8 mouse cellular contexts compared by ENCODE assay signal in genomic region chr4:80910481-80910870, GRCm38 (mm10). TPM values are rescaled to one million over a fixed set of nuclear protein-coding genes. Genes with fewer than 3 reads are reported as not detected.
DNase-seq lines count a peak whose midpoint lies in the region; ATAC-seq lines count a peak whose summit lies in the region.

TSS of gene Lurap1l (plus strand) at chr4:80910646.

- H3K36me3 ChIP-seq in hindbrain, embryonic 11.5 days (ENCODE audit: control insufficient read depth, insufficient read depth, low read length) = no peaks in the 10 kb centered on the region

- 0% methylated on average over 10 of the region's 10 CpGs for WGBS in hindbrain, embryonic 11.5 days

- ATAC-seq in hindbrain, embryonic 11.5 days (ENCODE audit: low FRiP score) = peak; percentile 18

- peak within 1 kb of the TSS; percentile 71 for H3K9ac ChIP-seq in hindbrain, embryonic 11.5 days (ENCODE audit: low read depth, low read length)

- no peaks in the 10 kb centered on the region for H3K9me3 ChIP-seq in hindbrain, embryonic 11.5 days (ENCODE audit: control insufficient read depth, low read length)

- H3K27ac ChIP-seq in hindbrain, embryonic 11.5 days (ENCODE audit: low read depth, low read length) = peak within 1 kb of the TSS; percentile 91

- H3K4me1 ChIP-seq in hindbrain, embryonic 11.5 days (replicated peaks; ENCODE audit: control insufficient read depth, insufficient read depth, low read length) = no peaks in the 10 kb centered on the region

- peak; percentile 86 for DNase-seq in Muller cell, postnatal 12 days (ENCODE audit: inconsistent ontology term)
- peak; percentile 26 for DNase-seq in brain, embryonic 18.5 days (ENCODE audit: low read depth, low spot score)
- DNase-seq in frontal cortex, adult 2 months (ENCODE audit: extremely low spot score in 1 of 2, low spot score in 1 of 2) = peak; percentile 20 to 72
- DNase-seq in hindbrain, embryonic 11.5 days (ENCODE audit: low spot score) = peak; percentile 67
- peak; percentile 22 to 48 for DNase-seq in layer of hippocampus, postnatal 10 days (ENCODE audit: low spot score in 2 of 2)
- peak; percentile 72 for DNase-seq in lung, postnatal 10 days
- peak; percentile 13 for DNase-seq in right cerebral cortex, postnatal 14 days
- DNase-seq in thymus, postnatal 36 days = no peak

- peak within 1 kb of the TSS; percentile 82 for H3K4me2 ChIP-seq in hindbrain, embryonic 11.5 days (replicated peaks; ENCODE audit: low read depth, low read length)

- H3K4me3 ChIP-seq in hindbrain, embryonic 11.5 days (ENCODE audit: low read depth, low read length) = peak within 1 kb of the TSS; percentile 70

- H3K27me3 ChIP-seq in hindbrain, embryonic 11.5 days (ENCODE audit: control insufficient read depth, insufficient read depth, low read length) = no peaks in the 10 kb centered on the region

RNA-seq across cellular contexts. Expression of gene Lurap1l, which starts in this region (rescaled TPM):
- polyA plus RNA-seq in frontal cortex, adult 2 months (2012; rRNA removed) = 8.8 and 9.5 TPM in 2 replicates
- 4.4 and 5.6 TPM in 2 replicates for polyA plus RNA-seq in hindbrain, embryonic 11.5 days (2014; fragmentation: Nextera tagmentation; extraction: Ambion mirVana)
- 1 to 10 TPM; 8.1 TPM for total RNA-seq in layer of hippocampus, postnatal 10 days (2021)

Comparison
In these comparisons a context has a peak if more than half of its experiments do, and no peak if none do; other contexts are left out.
1. DNase-seq: peak in Muller cell, postnatal 12 days (single experiment), brain, embryonic 18.5 days (single experiment), frontal cortex, adult 2 months (2 of 2), hindbrain, embryonic 11.5 days (single experiment), layer of hippocampus, postnatal 10 days (2 of 2), lung, postnatal 10 days (single experiment) and right cerebral cortex, postnatal 14 days (single experiment); none in thymus, postnatal 36 days (0 of 2).